Mouse (Mus musculus) layer of hippocampus, adult 9-11 months (tissue): Measurements from ENCODE around the gene Samd11.
A peak's percentile ranks its signal among the peaks of the same experiment; 100 is the strongest.

Source experiments
- DNase-seq: peaks from one replicate; pipeline ENCODE4 v3.0.0; 2022

The Samd11 gene

DNA sequence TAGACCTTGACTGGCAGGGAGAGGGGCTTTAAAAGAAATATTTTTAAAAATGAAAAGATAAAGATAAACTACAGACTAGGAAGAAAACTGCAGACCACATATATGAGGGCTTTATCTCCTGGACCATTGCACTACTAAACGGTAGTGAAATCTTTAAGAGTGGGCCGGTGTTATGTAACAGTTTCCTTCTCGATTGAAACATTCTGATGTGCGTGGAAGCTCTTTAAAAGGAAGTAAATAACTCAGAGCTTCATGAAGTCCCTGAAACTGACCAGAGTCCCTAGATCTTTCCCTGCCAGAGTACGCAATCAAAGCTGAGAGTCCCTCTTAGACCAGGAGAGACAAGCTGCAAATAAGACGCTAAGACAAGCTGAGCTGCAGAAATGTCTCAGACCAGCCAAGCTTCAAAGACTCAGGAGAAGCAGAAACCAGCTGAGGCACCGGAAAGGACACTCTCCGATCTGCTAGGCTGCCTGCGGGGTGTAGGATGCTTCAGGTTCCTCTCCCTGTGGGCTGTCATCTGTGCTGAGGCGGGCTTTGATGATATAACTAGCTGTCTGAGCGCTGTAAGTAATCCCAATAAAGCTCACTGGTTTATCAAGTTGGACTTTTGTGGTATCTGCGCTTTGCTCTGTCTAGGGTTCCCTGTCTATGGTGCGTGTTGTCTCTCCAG is 45.4 kb downstream of the Samd11 start:
- DNase-seq: no peak

DNA sequence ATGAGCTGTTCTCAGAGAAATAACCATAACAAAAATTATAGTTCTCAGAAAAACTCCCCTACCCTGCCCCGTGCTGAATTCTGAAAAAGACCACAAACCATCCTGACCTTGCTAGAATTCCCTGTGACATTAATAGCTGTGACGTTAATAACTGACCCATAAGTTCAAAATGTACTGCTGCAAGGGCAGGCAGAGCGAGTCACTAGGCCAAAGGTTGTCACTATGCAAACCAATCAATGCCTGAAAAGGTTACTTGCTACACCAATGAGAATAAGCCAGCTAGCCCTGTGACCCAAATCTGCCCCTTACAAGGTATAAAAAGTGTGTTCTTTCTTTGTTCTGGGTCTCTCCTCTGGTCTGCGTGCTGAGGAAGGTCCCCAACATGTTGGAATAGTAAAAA is 46.6 kb downstream of the Samd11 start:
- no peak for DNase-seq

DNA sequence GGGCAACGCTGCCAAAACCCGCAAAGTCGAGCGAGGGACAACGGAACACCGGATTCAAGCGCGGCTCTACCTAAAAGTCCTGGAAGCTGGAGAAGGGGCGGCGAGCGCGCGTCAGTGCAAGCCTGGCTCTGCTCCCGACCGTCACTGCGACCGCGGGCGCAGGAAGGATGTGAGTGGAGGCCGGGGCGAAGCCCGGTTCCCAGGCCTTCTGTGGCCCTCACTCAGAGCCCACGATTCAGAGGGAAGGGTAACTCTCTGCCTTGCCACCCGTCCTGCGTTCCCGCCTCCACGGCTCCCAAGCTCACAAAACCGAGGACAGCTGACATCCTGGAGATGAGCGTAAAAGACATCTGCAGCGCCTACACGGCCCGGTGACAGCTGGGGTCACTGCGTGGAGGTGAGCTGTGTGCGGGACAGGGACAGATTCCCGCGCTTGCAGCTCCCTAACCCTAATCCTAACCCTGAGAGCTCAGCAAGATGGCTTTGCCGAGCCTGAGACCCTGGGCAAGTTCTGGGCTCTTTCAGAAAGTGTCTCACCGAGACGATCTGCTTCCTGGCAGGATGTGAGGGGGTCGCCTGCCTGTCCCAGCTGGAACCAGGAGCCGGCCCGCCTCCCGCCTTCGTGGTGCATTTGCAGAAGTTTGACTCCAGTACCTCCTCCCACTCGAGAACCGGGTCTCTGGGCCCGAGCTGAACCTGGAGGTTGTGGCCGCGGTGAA is 51.9 kb downstream of the Samd11 start:
- DNase-seq: no peak

DNA sequence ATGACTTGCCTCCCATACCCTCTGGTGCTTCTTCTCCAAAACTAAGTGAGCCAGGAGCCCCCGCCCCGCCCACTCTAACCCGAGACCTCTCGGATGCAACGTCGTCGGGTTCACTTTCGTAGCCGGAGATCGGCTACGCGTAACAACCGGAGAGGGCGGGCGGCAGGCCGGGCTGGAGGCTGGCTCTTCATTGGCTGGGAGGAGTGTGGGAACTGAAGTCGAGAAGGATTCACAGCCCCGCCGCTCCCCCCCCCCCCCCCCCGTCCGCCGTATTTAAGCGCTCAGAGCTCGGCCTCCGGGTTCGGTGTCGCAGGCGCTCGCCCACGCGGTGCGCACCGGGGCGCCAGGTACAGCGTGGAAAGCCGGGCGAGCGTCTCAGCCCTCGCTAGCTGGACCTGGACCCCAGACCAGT is 52.5 kb downstream of the Samd11 start, which contains the start of gene AW011738:
Gene AW011738 (plus strand): TSS at position 304 of the 412 bp plus-strand sequence.
- DNase-seq: peak; percentile 74

DNA sequence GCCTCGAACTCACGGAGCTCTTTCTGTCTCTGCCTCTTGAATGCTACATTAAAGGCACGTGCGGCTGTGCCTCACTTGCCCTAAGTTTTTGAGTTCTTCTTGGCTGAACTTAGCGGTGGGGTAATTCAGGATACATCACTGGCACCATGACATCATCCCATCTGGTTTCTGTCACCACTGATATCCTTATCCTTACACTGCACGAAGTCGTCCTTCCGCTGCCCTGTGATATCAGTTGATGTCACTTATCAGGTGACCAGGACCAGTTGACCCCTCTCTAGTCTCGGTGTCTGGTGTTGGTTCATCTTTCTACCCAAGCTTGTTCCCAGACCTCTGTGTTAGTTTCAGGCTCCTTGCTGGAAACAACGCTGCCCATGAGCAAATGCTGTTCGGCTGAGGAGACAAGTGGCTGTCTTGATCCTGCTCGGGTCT is 53.0 kb downstream of the Samd11 start:
- no peak for DNase-seq

DNA sequence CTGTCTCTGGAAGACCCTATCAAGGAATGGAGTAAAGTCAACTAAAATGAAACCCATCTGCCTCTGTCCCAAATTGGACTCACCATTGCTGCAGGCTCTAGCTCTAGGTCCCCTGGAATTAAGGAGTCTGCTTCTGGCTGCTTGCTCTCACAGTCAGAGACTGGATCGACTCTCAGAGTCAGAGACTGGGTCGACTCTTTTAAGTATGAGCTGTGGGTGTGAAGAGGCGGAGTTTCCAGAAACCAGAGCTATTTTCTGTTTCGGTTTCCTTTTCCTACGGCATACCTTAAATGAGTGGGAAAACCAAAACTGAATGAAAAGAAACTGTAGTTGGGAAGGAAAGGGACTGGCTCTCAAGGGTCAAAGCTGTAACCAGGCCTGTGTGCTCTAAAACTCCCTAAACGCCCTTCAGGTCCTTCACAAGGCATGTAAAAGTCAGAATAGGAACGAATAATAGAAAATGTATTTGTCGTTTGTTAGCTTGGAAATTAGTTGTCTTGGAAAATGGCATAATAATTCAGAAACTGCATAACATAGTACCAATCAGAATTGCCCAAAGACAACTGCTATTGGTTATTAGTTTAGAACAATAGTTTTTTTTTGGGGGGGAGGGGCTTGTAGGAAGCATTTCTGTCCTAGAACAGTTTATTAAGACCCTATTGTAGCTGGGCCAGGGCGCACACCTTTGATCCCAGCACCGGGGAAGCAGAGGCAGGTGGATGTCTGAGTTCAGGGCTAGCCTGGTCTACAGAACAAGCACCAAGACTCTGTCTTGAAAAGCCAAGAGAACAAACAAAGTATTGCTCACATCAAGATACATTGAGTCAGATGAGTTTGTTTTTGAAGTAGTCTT is 54.6 kb downstream of the Samd11 start, which contains the start of gene Isg15:
Gene Isg15 (minus strand): TSS at position 196 of the 853 bp plus-strand sequence.
- DNase-seq: no peak

DNA sequence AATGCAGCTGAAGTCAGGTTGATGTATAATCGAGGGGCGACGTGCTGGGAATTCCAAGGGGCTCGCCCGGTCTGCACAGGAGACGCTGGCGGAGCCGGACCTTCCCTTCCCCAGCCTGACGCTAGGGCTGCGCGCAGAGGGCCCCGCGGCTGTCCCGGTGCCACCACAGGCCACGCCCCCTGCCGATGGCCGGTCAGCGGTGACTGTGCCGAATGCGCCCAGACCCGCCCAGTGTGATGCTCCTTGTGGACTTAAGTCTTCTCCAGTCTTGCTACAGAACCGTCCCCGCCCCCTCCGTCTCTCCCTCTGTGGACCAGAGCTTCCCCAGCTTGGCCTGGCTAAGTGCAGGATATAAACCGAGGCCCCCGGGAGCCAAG is 57.6 kb downstream of the Samd11 start:
- peak; percentile 87 for DNase-seq

DNA sequence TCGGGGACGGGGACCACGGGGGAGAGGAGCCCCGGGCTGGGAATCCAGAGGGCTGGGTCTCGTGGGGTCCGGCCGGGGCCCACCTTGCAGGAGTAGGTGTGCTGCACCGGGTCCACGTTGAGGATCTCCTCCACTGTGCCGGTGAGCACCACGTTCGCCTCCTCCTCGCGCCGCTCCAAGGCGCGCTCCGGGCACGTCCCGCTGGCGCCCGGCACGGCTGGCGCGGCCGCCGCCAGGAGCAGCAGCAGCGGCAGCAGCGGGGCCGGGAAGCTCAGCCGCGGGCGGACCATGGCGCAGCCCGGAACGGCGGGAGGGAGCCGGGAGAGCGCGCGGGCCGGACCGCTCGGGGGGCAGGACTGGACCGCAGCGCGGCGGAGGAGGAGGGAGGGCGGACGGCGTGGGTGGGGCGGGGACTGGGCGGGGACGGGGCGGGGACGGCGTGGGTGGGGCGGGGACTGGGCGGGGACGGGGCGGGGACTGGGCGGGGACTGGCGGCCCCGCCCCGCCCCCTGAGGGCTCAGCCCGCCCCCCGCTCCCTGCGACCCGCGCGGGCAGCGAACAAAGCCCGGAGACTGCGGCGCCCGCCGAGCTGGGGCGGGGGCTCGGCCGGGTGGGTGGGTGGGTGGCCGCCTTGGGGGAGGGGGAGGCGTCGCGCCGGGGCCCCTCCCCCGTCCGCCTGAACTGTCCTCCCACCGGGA is 58.2 kb downstream of the Samd11 start, which contains the start of gene Agrn:
Gene Agrn (minus strand): TSS at position 358 of the 698 bp plus-strand sequence.
- peak; percentile 42 for DNase-seq
